Mouse (Mus musculus) myocyte (in vitro differentiated cells): ENCODE data around the gene Gm43191.

Experiments used
- CEBPB ChIP-seq: IDR thresholded peaks from 2 replicates; pipeline ENCODE4 v1.6.1; 2011; ENCODE audit warnings: mild to moderate bottlenecking, moderate library complexity; ENCODE audit not compliant: poor library complexity, insufficient read depth, severe bottlenecking
- E2F4 ChIP-seq: IDR thresholded peaks from one replicate; pipeline ENCODE4 v1.6.1; 2011; ENCODE audit warnings: mild to moderate bottlenecking, control low read depth, moderate library complexity; ENCODE audit not compliant: insufficient read depth
- MAX ChIP-seq: IDR thresholded peaks from one replicate; pipeline ENCODE4 v1.6.1; 2011; ENCODE audit warnings: low read depth, mild to moderate bottlenecking, control low read depth
- MYOG ChIP-seq, 3 experiments: IDR thresholded peaks; one replicate each; pipeline ENCODE4 v1.6.1; 2011; ENCODE audit warnings: control low read depth in 2 of 3, low read depth in 2 of 3, mild to moderate bottlenecking in 2 of 3; ENCODE audit not compliant: insufficient read length in 2 of 3, control insufficient read depth in 1 of 3, insufficient read depth in 1 of 3
- POLR2A ChIP-seq: IDR thresholded peaks from one replicate; pipeline ENCODE4 v1.6.1; 2011; ENCODE audit warnings: low read depth, mild to moderate bottlenecking, control low read depth, moderate library complexity; ENCODE audit not compliant: insufficient read length
- POLR2AphosphoS2 ChIP-seq: IDR thresholded peaks from one replicate; pipeline ENCODE4 v1.6.1; 2011; ENCODE audit warnings: low read depth, control low read depth; ENCODE audit not compliant: insufficient read length
- REST ChIP-seq: IDR thresholded peaks from one replicate; pipeline ENCODE4 v1.6.1; 2011; ENCODE audit warnings: mild to moderate bottlenecking, control low read depth, moderate library complexity; ENCODE audit not compliant: insufficient read depth, insufficient read length
- SRF ChIP-seq: IDR thresholded peaks from one replicate; pipeline ENCODE4 v1.6.1; 2011; ENCODE audit warnings: low read depth; ENCODE audit not compliant: control insufficient read depth, insufficient read length
- TCF12 ChIP-seq: IDR thresholded peaks from one replicate; pipeline ENCODE4 v1.6.1; 2011; ENCODE audit warnings: mild to moderate bottlenecking, control low read depth; ENCODE audit not compliant: poor library complexity, insufficient read depth, severe bottlenecking
- TCF3 ChIP-seq: IDR thresholded peaks from one replicate; pipeline ENCODE4 v1.6.1; 2011; ENCODE audit warnings: low read depth, control low read depth; ENCODE audit not compliant: insufficient read length
- USF1 ChIP-seq: IDR thresholded peaks from one replicate; pipeline ENCODE4 v1.6.1; 2011; ENCODE audit warnings: low read depth, mild to moderate bottlenecking, control low read depth, moderate library complexity

DNA sequence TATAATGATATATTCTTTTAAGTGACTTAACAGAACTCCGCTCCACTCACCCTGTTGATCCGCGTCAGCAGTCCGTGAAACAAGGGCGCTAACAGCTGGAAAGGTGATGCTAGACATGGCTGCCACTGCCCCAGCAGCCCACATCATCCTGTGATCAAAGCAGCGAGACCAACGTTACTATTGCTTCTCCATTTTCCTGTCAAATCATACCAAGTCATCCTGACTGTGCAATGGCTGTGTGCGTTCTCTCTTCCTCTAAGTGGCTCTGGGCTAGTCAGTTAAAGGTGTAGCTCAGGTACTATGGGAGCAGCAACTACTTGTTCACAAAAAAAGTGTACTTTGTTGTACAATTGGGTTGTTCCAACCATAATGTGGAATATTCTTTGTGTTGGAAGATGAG lies 46.2 kb downstream of the Gm43191 start:
- TF ChIP-seq POLR2A (no peak), MYOG (IDR thresholded peaks at IDR 0.05; ENCODE audit: control insufficient read depth in 1 of 3, insufficient read depth in 1 of 3, insufficient read length in 2 of 3, low read depth in 2 of 3) (no peak), TCF3 (no peak), MAX (no peak), CEBPB (no peak), USF1 (no peak), TCF12 (no peak), SRF (no peak), POLR2AphosphoS2 (no peak), E2F4 (no peak), REST (no peak)
